Mouse (Mus musculus) c-Kit-positive CD71-positive TER-119-positive erythroid progenitor cells, embryonic 14.5 days (primary cell): ENCODE results near the gene Nans.

Experiments
- DNase-seq: peaks from one replicate; pipeline ENCODE4 v3.0.0-alpha.2; 2013; ENCODE audit warnings: low spot score

Nans gene

GRCm38 (mm10) chr4:46489028-46489925, at the start of gene Nans:
Nans (plus strand) TSS chr4:46489248.
- peak; percentile 95 for DNase-seq

GRCm38 (mm10) chr4:46442501-46442900, 46.5 kb upstream of the Nans start:
- no peak for DNase-seq

- no peak for DNase-seq
Observed at GRCm38 (mm10) chr4:46445237-46445945, 43.7 kb upstream of the Nans start.

- no peak for DNase-seq
Observed at GRCm38 (mm10) chr4:46447461-46447860, 41.6 kb upstream of the Nans start.

- no peak for DNase-seq
Observed at GRCm38 (mm10) chr4:46448886-46449285, 40.2 kb upstream of the Nans start.

GRCm38 (mm10) chr4:46450020-46450518, 39.0 kb upstream of the Nans start:
- DNase-seq = no peak

- DNase-seq = peak; percentile 87
Observed at GRCm38 (mm10) chr4:46450519-46451131, 38.4 kb upstream of the Nans start, which contains the start of gene Anp32b. Anp32b (plus strand) TSS chr4:46450902.

- DNase-seq = no peak
Observed at GRCm38 (mm10) chr4:46451240-46451757, 37.7 kb upstream of the Nans start.

- DNase-seq = no peak
Observed at GRCm38 (mm10) chr4:46451758-46452480, 37.1 kb upstream of the Nans start.

GRCm38 (mm10) chr4:46452481-46452850, 36.6 kb upstream of the Nans start:
- DNase-seq = peak; percentile 74

GRCm38 (mm10) chr4:46452855-46453719, 36.0 kb upstream of the Nans start:
- no peak for DNase-seq

- peak; percentile 62 for DNase-seq
Observed at GRCm38 (mm10) chr4:46454097-46454864, 34.8 kb upstream of the Nans start.

GRCm38 (mm10) chr4:46456762-46457161, 32.3 kb upstream of the Nans start:
- no peak for DNase-seq

GRCm38 (mm10) chr4:46457186-46457585, 31.9 kb upstream of the Nans start:
- DNase-seq = no peak

- no peak for DNase-seq
Observed at GRCm38 (mm10) chr4:46458411-46458810, 30.6 kb upstream of the Nans start.

GRCm38 (mm10) chr4:46463130-46463830, 25.8 kb upstream of the Nans start:
- DNase-seq = peak; percentile 54

- no peak for DNase-seq
Observed at GRCm38 (mm10) chr4:46465740-46466139, 23.3 kb upstream of the Nans start.

- no peak for DNase-seq
Observed at GRCm38 (mm10) chr4:46475101-46475500, 13.9 kb upstream of the Nans start.

- DNase-seq = no peak
Observed at GRCm38 (mm10) chr4:46479081-46479480, 10.0 kb upstream of the Nans start.
